ENCODE assay signal across 17 mouse cellular contexts in the genomic region with DNA sequence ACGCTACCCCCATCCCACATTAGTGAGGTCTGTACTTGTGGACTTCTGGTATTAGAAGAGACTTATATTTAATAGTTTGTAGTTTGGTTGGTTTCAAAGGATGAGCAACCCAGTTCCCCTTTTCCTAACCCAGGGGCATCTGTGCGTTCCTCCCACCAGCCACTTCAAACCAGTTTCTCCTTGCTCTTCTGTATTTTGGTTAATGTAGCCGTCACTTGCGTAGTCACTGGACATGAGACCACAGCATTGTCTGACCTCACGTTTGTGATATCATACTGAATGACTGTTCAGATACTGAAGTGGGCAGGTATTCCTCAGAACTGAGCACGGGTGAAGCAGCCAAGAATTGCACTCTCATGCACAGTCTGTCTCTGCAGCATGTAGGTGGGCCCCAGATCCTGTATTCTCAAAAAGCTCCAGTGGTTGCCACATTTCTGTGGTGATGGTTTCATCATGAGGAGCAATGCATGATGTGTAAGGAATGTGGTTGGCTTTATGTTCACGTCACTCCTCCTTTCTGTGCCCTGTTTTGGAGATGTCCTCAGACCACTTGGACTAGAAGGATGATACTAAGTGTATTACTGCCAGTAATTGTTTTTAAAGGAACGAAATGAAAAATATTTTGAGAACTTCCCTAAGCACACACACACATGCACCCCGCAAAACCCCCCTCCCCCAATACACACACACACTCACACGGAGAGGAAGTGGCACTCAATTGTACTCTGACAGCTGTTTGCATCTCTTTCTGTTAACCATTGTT.
DNase-seq lines count a peak whose midpoint lies in the region; ATAC-seq and TF ChIP-seq lines count a peak whose summit lies in the region.
"Had no signal": no experiment of that assay in that cellular context is flagged by ENCODE, and none has a peak within 500 bp of the region (broad histone marks: within the 10 kb centered on the region; RNA-seq: fewer than 3 reads in every experiment).

No protein-coding gene starts in this region.

- no peaks in the 10 kb centered on the region for H3K4me1 ChIP-seq in heart, embryonic 16.5 days (ENCODE audit: control insufficient read depth, insufficient read depth, low read length)
- H3K4me1 ChIP-seq in heart, embryonic 11.5 days (ENCODE audit: control insufficient read depth, insufficient read depth, low read length), result no peaks in the 10 kb centered on the region
- H3K4me1 ChIP-seq in thymus, adult 2 months (replicated peaks; ENCODE audit: control insufficient read depth, insufficient read depth, low read length), result peaks cover 26% of the 10 kb centered on the region
- H3K4me1 ChIP-seq in stomach, postnatal 0 days (replicated peaks; ENCODE audit: control insufficient read depth, insufficient read depth), result no peaks in the 10 kb centered on the region
- H3K4me1 ChIP-seq: embryonic facial prominence, embryonic 13.5 days; forebrain, embryonic 13.5 days; heart, embryonic 10.5 days had no signal

- 68% methylated on average over 10 of the region's 10 CpGs for WGBS in heart, embryonic 16.5 days
- 77% methylated on average over 10 of the region's 10 CpGs for WGBS in heart, embryonic 11.5 days (ENCODE audit: insufficient replicate concordance)
- 20% methylated on average over 10 of the region's 10 CpGs for WGBS in thymus, adult 2 months
- 73% methylated on average over 10 of the region's 10 CpGs for WGBS in stomach, postnatal 0 days

- H3K4me3 ChIP-seq in heart, embryonic 16.5 days (ENCODE audit: low read length), result no peak overlapping the region
- H3K4me3 ChIP-seq in heart, embryonic 11.5 days (ENCODE audit: low read depth, low read length), result no peak overlapping the region
- no peak overlapping the region for H3K4me3 ChIP-seq in thymus, adult 2 months (ENCODE audit: control insufficient read depth, insufficient read depth, low read length)
- H3K4me3 ChIP-seq in stomach, postnatal 0 days (ENCODE audit: low read depth, low read length), result no peak overlapping the region
- H3K4me3 ChIP-seq: embryonic facial prominence, embryonic 13.5 days; forebrain, embryonic 13.5 days; heart, embryonic 10.5 days; myocyte had no signal

- peak; percentile 59 for DNase-seq in CD4-positive, CD25-positive, alpha-beta regulatory T cell, adult 2 months (ENCODE audit: low read depth, low spot score)
- peak; percentile 62 for DNase-seq in thymus, adult 2 months
- DNase-seq in heart, postnatal 4 days, result no peak
- DNase-seq in kidney, postnatal 25 days, result no peak
- DNase-seq in stomach, postnatal 0 days (ENCODE audit: low spot score), result no peak
- DNase-seq: cerebellum, adult 9-11 months; gastrocnemius, postnatal 10 days; kidney, adult 9 months had no signal

- no peak for TF ChIP-seq POLR2A in thymus, adult 2 months (IDR thresholded peaks at IDR 0.05; ENCODE audit: control insufficient read depth, extremely low read depth, insufficient read depth, low read length, poor library complexity)

- no peaks in the 10 kb centered on the region for H3K36me3 ChIP-seq in heart, embryonic 16.5 days (ENCODE audit: control insufficient read depth, insufficient read depth)
- no peaks in the 10 kb centered on the region for H3K36me3 ChIP-seq in heart, embryonic 11.5 days (ENCODE audit: control insufficient read depth, insufficient read depth, low read length)
- no peaks in the 10 kb centered on the region for H3K36me3 ChIP-seq in thymus, adult 2 months (ENCODE audit: control insufficient read depth, insufficient read depth, low read length)
- H3K36me3 ChIP-seq in stomach, postnatal 0 days (ENCODE audit: control insufficient read depth, insufficient read depth, low read length), result no peaks in the 10 kb centered on the region
- H3K36me3 ChIP-seq: embryonic facial prominence, embryonic 13.5 days; heart, embryonic 10.5 days had no signal

- no peak overlapping the region for H3K9ac ChIP-seq in heart, embryonic 16.5 days (ENCODE audit: low read length)
- H3K9ac ChIP-seq in heart, embryonic 11.5 days (ENCODE audit: low read depth, low read length), result no peak overlapping the region
- H3K9ac ChIP-seq in stomach, postnatal 0 days (ENCODE audit: low read length), result no peak overlapping the region
- H3K9ac ChIP-seq: embryonic facial prominence, embryonic 13.5 days; forebrain, embryonic 13.5 days; hindbrain, embryonic 14.5 days; liver, embryonic 14.5 days had no signal

- H3K27me3 ChIP-seq in heart, embryonic 16.5 days (ENCODE audit: control insufficient read depth, insufficient read depth, low read length), result no peaks in the 10 kb centered on the region
- no peaks in the 10 kb centered on the region for H3K27me3 ChIP-seq in heart, embryonic 11.5 days (ENCODE audit: control insufficient read depth, insufficient read depth, low read length)
- no peaks in the 10 kb centered on the region for H3K27me3 ChIP-seq in thymus, adult 2 months (ENCODE audit: control insufficient read depth, insufficient read depth, low read length)
- no peaks in the 10 kb centered on the region for H3K27me3 ChIP-seq in stomach, postnatal 0 days (ENCODE audit: control insufficient read depth, insufficient read depth, low read length)
- H3K27me3 ChIP-seq: embryonic facial prominence, embryonic 13.5 days; forebrain, embryonic 13.5 days had no signal

- TF ChIP-seq EP300 in stomach, postnatal 0 days (optimal IDR thresholded peaks at IDR 0.05), result no peak

- 0 out of 2 replicates have a peak, but pooled peaks have one; percentile 28 for ATAC-seq in heart, embryonic 16.5 days (replicated peaks; ENCODE audit: extremely low read depth, insufficient read depth, low FRiP score)
- no peak for ATAC-seq in heart, embryonic 11.5 days (replicated peaks; ENCODE audit: insufficient number of reproducible peaks, low FRiP score, low TSS enrichment)
- ATAC-seq in inflammation-experienced regulatory T-cells, adult 6 months, result peak; percentile 47
- no peak for ATAC-seq in stomach, postnatal 0 days (ENCODE audit: low FRiP score, low TSS enrichment)
- ATAC-seq: forebrain, embryonic 13.5 days had no signal

- H3K9me3 ChIP-seq in heart, embryonic 16.5 days (replicated peaks; ENCODE audit: control insufficient read depth, low read length), result no peaks in the 10 kb centered on the region
- no peaks in the 10 kb centered on the region for H3K9me3 ChIP-seq in heart, embryonic 11.5 days (replicated peaks; ENCODE audit: control insufficient read depth, low read length)
- no peaks in the 10 kb centered on the region for H3K9me3 ChIP-seq in stomach, postnatal 0 days (ENCODE audit: control insufficient read depth, low read length)
- H3K9me3 ChIP-seq: embryonic facial prominence, embryonic 13.5 days; forebrain, embryonic 13.5 days; heart, embryonic 10.5 days had no signal

- no peak for TF ChIP-seq CTCF in thymus, adult 2 months (IDR thresholded peaks at IDR 0.05; ENCODE audit: borderline replicate concordance, control insufficient read depth, extremely low read depth, insufficient read depth, low read length, poor library complexity)
- no peak for TF ChIP-seq CTCF in stomach, postnatal 0 days (IDR thresholded peaks at IDR 0.05; ENCODE audit: low read depth)

- H3K4me2 ChIP-seq in heart, embryonic 16.5 days (ENCODE audit: low read depth, low read length), result no peak overlapping the region
- no peak overlapping the region for H3K4me2 ChIP-seq in heart, embryonic 11.5 days
- H3K4me2 ChIP-seq in stomach, postnatal 0 days (replicated peaks; ENCODE audit: low read depth), result no peak overlapping the region
- H3K4me2 ChIP-seq: embryonic facial prominence, embryonic 13.5 days; forebrain, embryonic 13.5 days; hindbrain, embryonic 14.5 days had no signal

- no peak overlapping the region for H3K27ac ChIP-seq in heart, embryonic 16.5 days (ENCODE audit: low read length)
- H3K27ac ChIP-seq in heart, embryonic 11.5 days (ENCODE audit: low read depth, low read length), result no peak overlapping the region
- H3K27ac ChIP-seq in thymus, adult 2 months (ENCODE audit: control insufficient read depth, insufficient read depth, low read length), result peak overlapping the region; percentile 78
- H3K27ac ChIP-seq in stomach, postnatal 0 days (replicated peaks), result no peak overlapping the region
- H3K27ac ChIP-seq: embryonic facial prominence, embryonic 13.5 days; forebrain, embryonic 13.5 days; heart, embryonic 10.5 days; hindbrain, embryonic 14.5 days; liver, embryonic 14.5 days had no signal

Comparison
In these comparisons a context has a peak if more than half of its experiments do, and no peak if none do; other contexts are left out.
1. ATAC-seq: peak in heart, embryonic 16.5 days (single experiment) and inflammation-experienced regulatory T-cells, adult 6 months (single experiment); none in heart, embryonic 11.5 days (single experiment) and stomach, postnatal 0 days (single experiment).
2. DNase-seq: peak in CD4-positive, CD25-positive, alpha-beta regulatory T cell, adult 2 months (single experiment) and thymus, adult 2 months (single experiment); none in heart, postnatal 4 days (single experiment), kidney, postnatal 25 days (0 of 2) and stomach, postnatal 0 days (single experiment).